Mouse (Mus musculus) lung, postnatal 0 days (tissue): ENCODE measurements at regions not wholly inside any gene's neighbourhood (a gene's known extent, or its start where the extent isn't known, plus 50 kb on each side); places are given as distances from the start of the nearest gene placed in this dataset.

Experiments
- ATAC-seq: fragments of 200-750 bp; cut with Nextera tagmentation; 2 replicates; pipeline ENCODE4 v1.8.0; 2017; ENCODE audit warnings: moderate library complexity
- DNase-seq: peaks from one replicate; pipeline ENCODE4 v3.0.0-alpha.2; 2016; ENCODE audit warnings: low spot score
- H3K27ac ChIP-seq: fragments of 300-500 bp; sonication (generic); 2 replicates; pipeline ENCODE4 v1.5.1; 2014; ENCODE audit warnings: antibody characterized with exemption, mild to moderate bottlenecking, low read length, mixed read lengths
- H3K27me3 ChIP-seq: fragments of 300-500 bp; sonication (generic); replicated peaks from 2 replicates; pipeline ENCODE4 v1.6.1; 2014; ENCODE audit warnings: low read length, mixed read lengths; ENCODE audit not compliant: insufficient read depth
- H3K36me3 ChIP-seq: fragments of 300-500 bp; sonication (generic); 2 replicates; pipeline ENCODE4 v1.6.1; 2014; ENCODE audit warnings: low read length, mixed read lengths; ENCODE audit not compliant: insufficient read depth
- H3K4me1 ChIP-seq: fragments of 300-500 bp; sonication (generic); 2 replicates; pipeline ENCODE4 v1.6.1; 2014; ENCODE audit warnings: antibody characterized with exemption, low read depth, low read length, mixed read lengths; ENCODE audit not compliant: insufficient read depth
- H3K4me2 ChIP-seq: fragments of 300-500 bp; sonication (generic); replicated peaks from 2 replicates; pipeline ENCODE4 v1.6.1; 2014; ENCODE audit warnings: low read depth, mild to moderate bottlenecking, low read length, moderate library complexity, mixed read lengths
- H3K4me3 ChIP-seq: fragments of 300-500 bp; sonication (generic); 2 replicates; pipeline ENCODE4 v1.5.1; 2014; ENCODE audit warnings: low read depth, low read length
- H3K9ac ChIP-seq: fragments of 300-500 bp; sonication (generic); replicated peaks from 2 replicates; pipeline ENCODE4 v1.6.1; 2014; ENCODE audit warnings: low read depth, mild to moderate bottlenecking
- H3K9me3 ChIP-seq: fragments of 300-500 bp; sonication (generic); 2 replicates; pipeline ENCODE4 v1.6.1; 2016; ENCODE audit warnings: low read length, mixed read lengths
- CTCF ChIP-seq: IDR thresholded peaks from 2 replicates; pipeline ENCODE4 v1.5.1; 2016; ENCODE audit warnings: antibody characterized with exemption, mild to moderate bottlenecking
- EP300 ChIP-seq: IDR thresholded peaks from 2 replicates; pipeline ENCODE4 v1.6.1; 2016; ENCODE audit warnings: antibody characterized with exemption, mild to moderate bottlenecking, control low read depth
- WGBS: fragments of 180-500 bp; shearing (Covaris S2); extraction: QIAGEN DNeasy Blood & Tissue Kit; methylation state at CpG from one replicate; pipeline ENCODE4 v1.1.7; 2014; 5-methylcytosine and 5-hydroxymethylcytosine counted together

DNA sequence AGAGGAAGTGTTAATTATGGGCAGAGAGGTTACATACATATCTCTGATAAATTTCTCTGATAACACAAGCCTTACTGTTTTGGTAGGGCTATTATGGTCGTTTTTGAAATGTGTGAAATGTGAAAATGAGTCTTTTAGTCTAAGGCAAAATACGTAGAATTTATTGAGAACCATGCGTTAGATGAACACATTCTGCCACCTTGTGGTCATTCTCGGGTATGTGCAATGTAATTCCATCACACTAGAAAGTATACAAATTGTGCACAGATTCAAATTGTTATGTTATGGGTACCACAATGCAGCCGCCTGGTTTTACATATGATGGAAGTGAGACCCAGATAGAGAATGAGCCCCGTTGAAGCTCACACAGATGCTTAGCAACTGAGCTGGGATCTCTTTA is 138.7 kb downstream of the Cdr1 start:
- no peaks in the 10 kb centered on the region for H3K27me3 ChIP-seq
- H3K4me3 ChIP-seq = no peak overlapping the region
- 15% methylated on average over 6 of the region's 6 CpGs for WGBS
- DNase-seq (peak; percentile 7), ATAC-seq (no peak)
- H3K9me3 ChIP-seq = no peaks in the 10 kb centered on the region
- no peaks in the 10 kb centered on the region for H3K4me1 ChIP-seq
- peak; percentile 62 for TF ChIP-seq CTCF
- no peak for TF ChIP-seq EP300
- no peaks in the 10 kb centered on the region for H3K36me3 ChIP-seq
- no peak overlapping the region for H3K4me2 ChIP-seq
- H3K9ac ChIP-seq = no peak overlapping the region
- H3K27ac ChIP-seq = no peak overlapping the region

- ATAC-seq = no peak
- H3K9me3 ChIP-seq = no peaks in the 10 kb centered on the region
- no peak for DNase-seq
- H3K9ac ChIP-seq = no peak overlapping the region
- H3K4me3 ChIP-seq = no peak overlapping the region
- H3K4me1 ChIP-seq = no peaks in the 10 kb centered on the region
- H3K4me2 ChIP-seq = no peak overlapping the region
- H3K27me3 ChIP-seq = no peaks in the 10 kb centered on the region
- H3K27ac ChIP-seq = no peak overlapping the region
- no peaks in the 10 kb centered on the region for H3K36me3 ChIP-seq
- TF ChIP-seq CTCF (no peak), EP300 (no peak)
- 41% methylated on average over 8 of the region's 8 CpGs for WGBS
Observed at GRCm38 (mm10) chrX:61043147-61043546, 142.2 kb downstream of the Cdr1 start.
